Mouse (Mus musculus): ENCODE measurements around the gene Mapre1.

GRCm38 (mm10) chr2:153725291-153725690 lies 15.8 kb upstream of the Mapre1 start:
- TF ChIP-seq CTCF (IDR thresholded peaks at IDR 0.05; ENCODE audit: control insufficient read depth, insufficient read depth, insufficient replicate concordance, low read depth, low read length): no peak
- TF ChIP-seq POLR2A (IDR thresholded peaks at IDR 0.05; ENCODE audit: control insufficient read depth, low read depth, low read length): no peak
